Mouse (Mus musculus) forebrain, embryonic 16.5 days (tissue): ENCODE data around the gene Gm7978. TPM values are rescaled to one million over a fixed set of nuclear protein-coding genes. Genes with fewer than 3 reads are reported as not detected.
"Not testable (repeated sequence)": the region's sequence is repeated elsewhere in the genome, so short reads cannot be mapped to it uniquely, and the experiment has no call there.

ENCODE experiments used
- ATAC-seq: fragments of 200-750 bp; cut with Nextera tagmentation; 2 replicates; pipeline ENCODE4 v1.8.0; 2017; ENCODE audit warnings: mild to moderate bottlenecking, moderate library complexity
- H3K27ac ChIP-seq: fragments of 300-500 bp; sonication (generic); 2 replicates; pipeline ENCODE4 v1.5.1; 2014; ENCODE audit warnings: low read length, control low read depth
- H3K27me3 ChIP-seq: fragments of 300-500 bp; sonication (generic); replicated peaks from 2 replicates; pipeline ENCODE4 v1.6.1; 2014; ENCODE audit warnings: low read length; ENCODE audit not compliant: control insufficient read depth, insufficient read depth
- H3K36me3 ChIP-seq: fragments of 300-500 bp; sonication (generic); 2 replicates; pipeline ENCODE4 v1.6.1; 2014; ENCODE audit not compliant: control insufficient read depth, insufficient read depth
- H3K4me1 ChIP-seq: fragments of 300-500 bp; sonication (generic); replicated peaks from 2 replicates; pipeline ENCODE4 v1.6.1; 2014; ENCODE audit warnings: low read length; ENCODE audit not compliant: control insufficient read depth, insufficient read depth
- H3K4me2 ChIP-seq: fragments of 300-500 bp; sonication (generic); 2 replicates; pipeline ENCODE4 v1.6.1; 2014; ENCODE audit warnings: mild to moderate bottlenecking, low read length, control low read depth
- H3K4me3 ChIP-seq: fragments of 300-500 bp; sonication (generic); replicated peaks from 2 replicates; pipeline ENCODE4 v1.5.1; 2014; ENCODE audit warnings: mild to moderate bottlenecking, low read length, control low read depth
- H3K9ac ChIP-seq: fragments of 300-500 bp; sonication (generic); replicated peaks from 2 replicates; pipeline ENCODE4 v1.6.1; 2014; ENCODE audit warnings: low read depth, low read length, control low read depth
- H3K9me3 ChIP-seq: fragments of 300-500 bp; sonication (generic); 2 replicates; pipeline ENCODE4 v1.6.1; 2016; ENCODE audit warnings: low read length; ENCODE audit not compliant: control insufficient read depth
- WGBS: fragments of 180-500 bp; shearing (Covaris S2); extraction: QIAGEN DNeasy Blood & Tissue Kit; methylation state at CpG from one replicate; pipeline ENCODE4 v1.1.7; 2014; 5-methylcytosine and 5-hydroxymethylcytosine counted together
- polyA plus RNA-seq: library from polyadenylated mRNA; unstranded; fragments of >200 nt; fragmentation: Nextera tagmentation; extraction: Ambion mirVana; gene quantifications from 2 replicates; pipeline ENCODE4 v1.2.1, GENCODE M21; 2015

Gene Gm7978
- not detected in 2 replicates for polyA plus RNA-seq

GRCm38 (mm10) chr5:95736073-95736472, at the start of gene Gm7978:
Gene Gm7978, minus strand, starts transcription at chr5:95736173.
- not testable (repeated sequence) for H3K27me3 ChIP-seq, H3K4me1 ChIP-seq, H3K9me3 ChIP-seq, ATAC-seq, H3K4me2 ChIP-seq, H3K9ac ChIP-seq, H3K36me3 ChIP-seq, H3K27ac ChIP-seq, H3K4me3 ChIP-seq
- no CpG with 5 or more reads among the region's 1 CpGs for WGBS

DNA sequence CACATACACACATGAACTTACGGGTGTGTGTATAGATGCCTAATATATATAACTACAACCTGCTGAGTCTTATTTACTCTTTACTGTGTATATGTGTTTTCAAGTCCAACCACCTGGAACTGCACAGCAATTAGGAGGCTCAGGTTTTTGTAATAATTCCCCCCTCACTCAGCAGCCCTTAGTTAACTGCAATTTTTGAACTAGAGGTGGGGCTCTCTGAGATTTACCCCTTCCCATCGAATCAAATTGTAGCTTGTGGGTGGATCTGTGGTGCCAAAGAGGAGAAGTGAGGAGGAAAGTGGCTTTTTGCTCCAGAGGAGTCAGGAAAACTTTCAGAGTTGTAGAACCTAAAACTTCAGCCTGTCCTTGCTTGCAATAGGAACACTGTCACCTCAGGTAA, 39.7 kb upstream of the Gm7978 start, which contains the start of gene E330014E10Rik:
TSS of gene E330014E10Rik (plus strand) at position 301 of the 400 bp plus-strand sequence.
- H3K36me3 ChIP-seq, H3K4me3 ChIP-seq, H3K4me1 ChIP-seq, H3K4me2 ChIP-seq, H3K27ac ChIP-seq, H3K9ac ChIP-seq, H3K9me3 ChIP-seq, H3K27me3 ChIP-seq, ATAC-seq: not testable (repeated sequence)
- WGBS = no CpG with 5 or more reads among the region's 2 CpGs

DNA sequence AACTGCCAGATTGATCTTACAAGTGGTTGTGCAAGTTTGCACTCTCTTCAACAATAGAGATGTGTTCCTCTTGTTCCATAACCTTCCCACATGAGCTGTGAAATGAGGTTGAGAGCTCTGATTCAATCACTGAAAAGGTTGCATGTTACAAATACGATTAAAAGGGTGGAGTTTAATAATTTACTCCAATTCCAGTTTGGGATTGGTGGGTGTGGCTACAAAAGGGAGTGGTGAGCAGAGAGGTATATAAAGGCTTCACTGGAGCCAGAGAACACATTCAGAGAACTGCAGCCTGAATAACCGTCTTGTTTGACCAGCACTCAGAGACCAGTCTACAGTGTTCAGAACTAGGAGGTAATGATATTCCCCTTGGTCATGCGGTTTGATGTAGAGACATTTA, 5.7 kb upstream of the Gm7978 start, which contains the start of gene Gm7982:
TSS of gene Gm7982 (plus strand) at position 301 of the 400 bp plus-strand sequence.
- not testable (repeated sequence) for H3K4me2 ChIP-seq, H3K9me3 ChIP-seq, ATAC-seq, H3K27me3 ChIP-seq, H3K4me1 ChIP-seq, H3K36me3 ChIP-seq, H3K9ac ChIP-seq, H3K4me3 ChIP-seq, H3K27ac ChIP-seq
- WGBS = no CpG with 5 or more reads among the region's 3 CpGs

Other genes with a start within 250 kb of the Gm7978 start
- not detected in 2 replicates for gene Gm3286, start 225.4 kb downstream of the Gm7978 start, polyA plus RNA-seq
- not detected in 2 replicates for gene Gm7971, start 141.3 kb downstream of the Gm7978 start, polyA plus RNA-seq
- not detected in 2 replicates for gene Gm7982, start 5.8 kb upstream of the Gm7978 start, polyA plus RNA-seq
- not detected in 2 replicates for gene E330014E10Rik, start 39.8 kb upstream of the Gm7978 start, polyA plus RNA-seq
- not detected in 2 replicates for gene Cxcl13, start 220.8 kb upstream of the Gm7978 start, polyA plus RNA-seq